Mouse (Mus musculus): Measurements from ENCODE around the gene Col25a1. TPM values are rescaled to one million over a fixed set of nuclear protein-coding genes. Genes with fewer than 3 reads are reported as not detected.

Col25a1 gene
- polyA plus RNA-seq, 1 experiment from 2014 or later: 17.1 TPM

GRCm38 (mm10) chr3:130595050-130595449, 463.7 kb downstream of the Col25a1 start:
- DNase-seq: no peak
- WGBS: 95% methylated on average over 8 of the region's 8 CpGs
- H3K27me3 ChIP-seq (ENCODE audit: control insufficient read depth, insufficient read depth, low read length): no peaks in the 10 kb centered on the region

GRCm38 (mm10) chr3:130601491-130601890, 470.2 kb downstream of the Col25a1 start:
- no peak for DNase-seq
- Histone ChIP-seq H3K9me3 (ENCODE audit: control insufficient read depth, low read length) (no peaks in the 10 kb centered on the region), H3K4me3 (replicated peaks; ENCODE audit: low read depth, low read length) (no peak overlapping the region), H3K4me1 (ENCODE audit: control insufficient read depth, insufficient read depth, low read length) (no peaks in the 10 kb centered on the region), H3K27me3 (ENCODE audit: control insufficient read depth, insufficient read depth, low read length) (no peaks in the 10 kb centered on the region), H3K4me2 (ENCODE audit: low read length) (no peak overlapping the region), H3K9ac (replicated peaks; ENCODE audit: low read length) (no peak overlapping the region), H3K27ac (replicated peaks; ENCODE audit: low read depth, low read length) (no peak overlapping the region), H3K36me3 (ENCODE audit: control insufficient read depth, insufficient read depth, low read length) (no peaks in the 10 kb centered on the region)
- WGBS: 81% methylated on average over 10 of the region's 10 CpGs
- no peak for ATAC-seq (ENCODE audit: low FRiP score, low TSS enrichment)

More at GRCm38 (mm10) chr3:130595050-130595449, 463.7 kb downstream of the Col25a1 start:
- no peaks in the 10 kb centered on the region for H3K9me3 ChIP-seq (ENCODE audit: control insufficient read depth, low read length)
- ATAC-seq (ENCODE audit: low FRiP score, low TSS enrichment): no peak
- H3K4me1 ChIP-seq (ENCODE audit: control insufficient read depth, insufficient read depth, low read length): no peaks in the 10 kb centered on the region
- no peak overlapping the region for H3K27ac ChIP-seq (replicated peaks; ENCODE audit: low read depth, low read length)
- no peaks in the 10 kb centered on the region for H3K36me3 ChIP-seq (ENCODE audit: control insufficient read depth, insufficient read depth, low read length)
- no peak overlapping the region for H3K4me3 ChIP-seq (replicated peaks; ENCODE audit: low read depth, low read length)
- no peak overlapping the region for H3K4me2 ChIP-seq (ENCODE audit: low read length)
- H3K9ac ChIP-seq (replicated peaks; ENCODE audit: low read length): no peak overlapping the region

- peak; percentile 20 for DNase-seq
- Histone ChIP-seq H3K4me3 (replicated peaks; ENCODE audit: low read depth, low read length) (no peak overlapping the region), H3K4me2 (ENCODE audit: low read length) (no peak overlapping the region), H3K27me3 (ENCODE audit: control insufficient read depth, insufficient read depth, low read length) (no peaks in the 10 kb centered on the region), H3K9me3 (ENCODE audit: control insufficient read depth, low read length) (no peaks in the 10 kb centered on the region), H3K36me3 (ENCODE audit: control insufficient read depth, insufficient read depth, low read length) (no peaks in the 10 kb centered on the region), H3K27ac (replicated peaks; ENCODE audit: low read depth, low read length) (no peak overlapping the region), H3K4me1 (ENCODE audit: control insufficient read depth, insufficient read depth, low read length) (no peaks in the 10 kb centered on the region), H3K9ac (replicated peaks; ENCODE audit: low read length) (no peak overlapping the region)
- WGBS: 88% methylated on average over 2 of the region's 2 CpGs
- no peak for ATAC-seq (ENCODE audit: low FRiP score, low TSS enrichment)
Observed at GRCm38 (mm10) chr3:130607924-130608323, 476.6 kb downstream of the Col25a1 start.

- no peaks in the 10 kb centered on the region for H3K4me1 ChIP-seq (ENCODE audit: control insufficient read depth, insufficient read depth, low read length)
- H3K36me3 ChIP-seq (ENCODE audit: control insufficient read depth, insufficient read depth, low read length): no peaks in the 10 kb centered on the region
- H3K27me3 ChIP-seq (ENCODE audit: control insufficient read depth, insufficient read depth, low read length): no peaks in the 10 kb centered on the region
- DNase-seq (no peak), ATAC-seq (ENCODE audit: low FRiP score, low TSS enrichment) (no peak)
- H3K4me3 ChIP-seq (replicated peaks; ENCODE audit: low read depth, low read length): no peak overlapping the region
- H3K27ac ChIP-seq (replicated peaks; ENCODE audit: low read depth, low read length): no peak overlapping the region
- H3K9ac ChIP-seq (replicated peaks; ENCODE audit: low read length): no peak overlapping the region
- 89% methylated on average over 9 of the region's 9 CpGs for WGBS
- no peak overlapping the region for H3K4me2 ChIP-seq (ENCODE audit: low read length)
- no peaks in the 10 kb centered on the region for H3K9me3 ChIP-seq (ENCODE audit: control insufficient read depth, low read length)
Observed at GRCm38 (mm10) chr3:130614444-130614843, 483.1 kb downstream of the Col25a1 start.

- DNase-seq (no peak), ATAC-seq (ENCODE audit: low FRiP score, low TSS enrichment) (no peak)
- Histone ChIP-seq H3K27ac (replicated peaks; ENCODE audit: low read depth, low read length) (no peak overlapping the region), H3K9me3 (ENCODE audit: control insufficient read depth, low read length) (no peaks in the 10 kb centered on the region), H3K36me3 (ENCODE audit: control insufficient read depth, insufficient read depth, low read length) (no peaks in the 10 kb centered on the region), H3K4me1 (ENCODE audit: control insufficient read depth, insufficient read depth, low read length) (no peaks in the 10 kb centered on the region), H3K4me2 (ENCODE audit: low read length) (no peak overlapping the region), H3K9ac (replicated peaks; ENCODE audit: low read length) (no peak overlapping the region), H3K27me3 (ENCODE audit: control insufficient read depth, insufficient read depth, low read length) (no peaks in the 10 kb centered on the region), H3K4me3 (replicated peaks; ENCODE audit: low read depth, low read length) (no peak overlapping the region)
- WGBS: 60% methylated on average over 8 of the region's 8 CpGs
Observed at GRCm38 (mm10) chr3:130615625-130616024, 484.3 kb downstream of the Col25a1 start.

- Histone ChIP-seq H3K9ac (replicated peaks; ENCODE audit: low read length) (no peak within 1 kb of the TSS), H3K4me1 (ENCODE audit: control insufficient read depth, insufficient read depth, low read length) (no peaks in the 10 kb centered on the region), H3K9me3 (ENCODE audit: control insufficient read depth, low read length) (no peaks in the 10 kb centered on the region), H3K36me3 (ENCODE audit: control insufficient read depth, insufficient read depth, low read length) (no peaks in the 10 kb centered on the region), H3K27ac (replicated peaks; ENCODE audit: low read depth, low read length) (no peak within 1 kb of the TSS), H3K4me3 (replicated peaks; ENCODE audit: low read depth, low read length) (no peak within 1 kb of the TSS), H3K4me2 (ENCODE audit: low read length) (peak within 1 kb of the TSS; percentile 41), H3K27me3 (ENCODE audit: control insufficient read depth, insufficient read depth, low read length) (no peaks in the 10 kb centered on the region)
- ATAC-seq (ENCODE audit: low FRiP score, low TSS enrichment) (peak; percentile 8; the same call in 1 of the 2 replicates), DNase-seq (no peak)
- 5% methylated on average over 10 of the region's 10 CpGs for WGBS
Observed at GRCm38 (mm10) chr3:130617439-130617898, 486.2 kb downstream of the Col25a1 start, which contains the start of gene Etnppl. Etnppl (plus strand) TSS chr3:130617448.

- 80% methylated on average over 12 of the region's 12 CpGs for WGBS
Observed at GRCm38 (mm10) chr3:130620517-130621146, 489.3 kb downstream of the Col25a1 start.

GRCm38 (mm10) chr3:130628358-130628757, 497.1 kb downstream of the Col25a1 start:
- Histone ChIP-seq H3K4me3 (replicated peaks; ENCODE audit: low read depth, low read length) (no peak overlapping the region), H3K4me1 (ENCODE audit: control insufficient read depth, insufficient read depth, low read length) (no peaks in the 10 kb centered on the region), H3K9me3 (ENCODE audit: control insufficient read depth, low read length) (no peaks in the 10 kb centered on the region), H3K27ac (replicated peaks; ENCODE audit: low read depth, low read length) (no peak overlapping the region), H3K9ac (replicated peaks; ENCODE audit: low read length) (no peak overlapping the region), H3K4me2 (ENCODE audit: low read length) (no peak overlapping the region), H3K36me3 (ENCODE audit: control insufficient read depth, insufficient read depth, low read length) (no peaks in the 10 kb centered on the region), H3K27me3 (ENCODE audit: control insufficient read depth, insufficient read depth, low read length) (no peaks in the 10 kb centered on the region)
- WGBS: 93% methylated on average over 5 of the region's 5 CpGs
- ATAC-seq (ENCODE audit: low FRiP score, low TSS enrichment): no peak
- DNase-seq: no peak

More at GRCm38 (mm10) chr3:130620517-130621146, 489.3 kb downstream of the Col25a1 start:
- Histone ChIP-seq H3K27me3 (ENCODE audit: control insufficient read depth, insufficient read depth, low read length) (no peaks in the 10 kb centered on the region), H3K4me1 (ENCODE audit: control insufficient read depth, insufficient read depth, low read length) (no peaks in the 10 kb centered on the region), H3K9ac (replicated peaks; ENCODE audit: low read length) (no peak overlapping the region), H3K4me3 (replicated peaks; ENCODE audit: low read depth, low read length) (no peak overlapping the region), H3K4me2 (ENCODE audit: low read length) (no peak overlapping the region), H3K36me3 (ENCODE audit: control insufficient read depth, insufficient read depth, low read length) (no peaks in the 10 kb centered on the region), H3K27ac (replicated peaks; ENCODE audit: low read depth, low read length) (no peak overlapping the region), H3K9me3 (ENCODE audit: control insufficient read depth, low read length) (no peaks in the 10 kb centered on the region)
- DNase-seq (no peak), ATAC-seq (ENCODE audit: low FRiP score, low TSS enrichment) (no peak)

GRCm38 (mm10) chr3:130633859-130634258, 502.6 kb downstream of the Col25a1 start:
- no peaks in the 10 kb centered on the region for H3K9me3 ChIP-seq (ENCODE audit: control insufficient read depth, low read length)
- no peaks in the 10 kb centered on the region for H3K36me3 ChIP-seq (ENCODE audit: control insufficient read depth, insufficient read depth, low read length)
- no peak for DNase-seq
- no peaks in the 10 kb centered on the region for H3K27me3 ChIP-seq (ENCODE audit: control insufficient read depth, insufficient read depth, low read length)
- no peaks in the 10 kb centered on the region for H3K4me1 ChIP-seq (ENCODE audit: control insufficient read depth, insufficient read depth, low read length)
- no peak overlapping the region for H3K9ac ChIP-seq (replicated peaks; ENCODE audit: low read length)
- no peak overlapping the region for H3K4me3 ChIP-seq (replicated peaks; ENCODE audit: low read depth, low read length)
- no peak overlapping the region for H3K4me2 ChIP-seq (ENCODE audit: low read length)
- WGBS: 77% methylated on average over 5 of the region's 5 CpGs
- no peak overlapping the region for H3K27ac ChIP-seq (replicated peaks; ENCODE audit: low read depth, low read length)
- ATAC-seq (ENCODE audit: low FRiP score, low TSS enrichment): no peak

All from midbrain, embryonic 14.5 days (tissue).